Mouse (Mus musculus) kidney, adult 8-10 months (tissue): ENCODE data around the gene Cd248.

Experiments
- DNase-seq, 2 experiments: peaks; one replicate each; pipeline ENCODE4 v3.0.0; 2022

The Cd248 gene

DNA sequence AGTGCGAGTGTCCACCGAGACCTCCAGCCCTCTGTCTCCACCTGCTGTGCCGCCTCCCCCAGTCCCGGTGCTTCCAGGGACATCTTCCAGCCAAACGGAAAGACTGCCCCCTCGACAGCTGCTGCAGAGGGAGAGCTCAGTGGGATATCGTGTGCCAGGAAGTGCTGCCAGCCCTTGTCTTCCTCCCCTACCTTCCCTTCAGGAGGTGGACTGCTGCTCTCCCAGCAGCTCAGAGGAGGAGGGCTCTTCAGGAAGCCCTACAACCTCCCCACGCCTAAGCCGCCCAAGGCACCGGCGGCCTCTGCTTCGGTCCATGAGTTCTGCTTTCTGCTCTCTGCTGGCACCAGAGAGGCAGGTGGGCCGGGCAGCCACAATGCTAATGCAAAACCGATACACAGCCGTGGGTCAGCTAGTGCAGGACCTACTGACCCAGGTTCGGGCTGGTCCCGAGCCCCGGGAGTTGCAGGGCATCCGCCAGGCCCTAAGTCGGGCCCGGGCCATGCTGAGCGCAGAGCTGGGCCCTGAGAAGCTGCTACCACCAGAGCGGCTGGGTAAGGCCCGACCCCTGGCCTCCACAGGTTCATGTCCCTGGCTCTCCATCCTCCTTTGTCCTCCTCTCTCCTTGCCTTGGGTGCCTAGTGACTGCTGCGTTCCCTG is 15.6 kb upstream of the Cd248 start:
- DNase-seq: no peak

DNA sequence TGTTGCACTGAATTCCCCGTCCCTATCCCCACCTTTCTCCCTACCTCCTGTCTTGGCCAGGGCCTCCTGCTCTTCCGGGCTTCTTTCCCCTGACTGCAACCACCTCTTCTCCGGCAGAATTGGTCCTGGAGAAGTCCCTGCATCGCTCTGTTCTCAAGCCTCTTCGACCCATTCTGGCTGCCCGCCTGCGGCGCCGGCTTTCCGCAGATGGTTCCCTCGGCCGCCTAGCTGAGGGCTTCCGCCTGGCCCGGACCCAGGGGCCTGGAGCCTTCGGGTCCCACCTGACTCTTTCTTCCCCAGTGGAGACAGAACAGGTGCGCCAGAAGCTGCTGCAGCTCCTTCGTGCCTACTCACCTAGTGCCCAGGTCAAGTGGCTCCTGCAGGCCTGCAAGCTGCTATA is 15.0 kb upstream of the Cd248 start:
- no peak for DNase-seq

DNA sequence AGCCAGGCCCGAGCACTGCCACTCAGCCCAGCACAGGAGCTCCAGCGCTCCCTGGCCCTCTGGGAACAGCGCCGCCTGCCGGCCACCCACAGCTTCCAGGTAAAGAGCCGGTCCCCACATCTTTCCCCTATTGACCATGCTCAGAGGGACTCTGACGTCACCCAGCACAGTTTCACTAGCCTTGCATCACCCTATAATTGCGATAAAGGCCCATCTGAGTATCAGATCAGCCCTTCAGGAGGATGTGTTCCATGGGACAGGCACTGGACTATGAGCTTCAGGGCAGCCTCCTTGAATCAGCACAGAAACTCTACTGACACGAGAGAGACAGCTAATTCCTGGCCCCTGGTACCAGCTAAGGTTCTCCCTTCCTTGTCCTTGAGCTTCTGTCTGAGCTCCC is 14.0 kb upstream of the Cd248 start:
- peak in 1 of 2 experiments; percentile 38 for DNase-seq

DNA sequence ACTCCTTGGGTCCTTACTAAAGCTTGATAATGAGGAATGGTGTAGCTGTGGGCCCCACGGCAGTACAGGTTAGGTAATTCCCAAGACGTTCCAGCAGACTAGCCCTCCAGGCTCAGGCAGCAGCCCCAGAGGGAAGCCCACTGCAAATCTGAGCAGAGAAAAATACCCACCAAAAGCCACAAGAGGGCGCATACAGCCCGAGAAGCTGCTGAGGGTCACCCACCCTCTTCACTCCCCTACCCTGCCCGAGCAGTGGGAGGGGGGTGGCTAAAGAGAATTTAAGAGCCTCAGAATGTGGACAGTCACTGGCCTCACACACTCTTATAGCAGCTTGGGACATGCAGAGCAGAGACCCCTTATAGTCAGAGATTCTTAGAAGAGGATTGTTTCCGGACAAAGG is 11.6 kb upstream of the Cd248 start:
- peak in 1 of 2 experiments; percentile 20 for DNase-seq

DNA sequence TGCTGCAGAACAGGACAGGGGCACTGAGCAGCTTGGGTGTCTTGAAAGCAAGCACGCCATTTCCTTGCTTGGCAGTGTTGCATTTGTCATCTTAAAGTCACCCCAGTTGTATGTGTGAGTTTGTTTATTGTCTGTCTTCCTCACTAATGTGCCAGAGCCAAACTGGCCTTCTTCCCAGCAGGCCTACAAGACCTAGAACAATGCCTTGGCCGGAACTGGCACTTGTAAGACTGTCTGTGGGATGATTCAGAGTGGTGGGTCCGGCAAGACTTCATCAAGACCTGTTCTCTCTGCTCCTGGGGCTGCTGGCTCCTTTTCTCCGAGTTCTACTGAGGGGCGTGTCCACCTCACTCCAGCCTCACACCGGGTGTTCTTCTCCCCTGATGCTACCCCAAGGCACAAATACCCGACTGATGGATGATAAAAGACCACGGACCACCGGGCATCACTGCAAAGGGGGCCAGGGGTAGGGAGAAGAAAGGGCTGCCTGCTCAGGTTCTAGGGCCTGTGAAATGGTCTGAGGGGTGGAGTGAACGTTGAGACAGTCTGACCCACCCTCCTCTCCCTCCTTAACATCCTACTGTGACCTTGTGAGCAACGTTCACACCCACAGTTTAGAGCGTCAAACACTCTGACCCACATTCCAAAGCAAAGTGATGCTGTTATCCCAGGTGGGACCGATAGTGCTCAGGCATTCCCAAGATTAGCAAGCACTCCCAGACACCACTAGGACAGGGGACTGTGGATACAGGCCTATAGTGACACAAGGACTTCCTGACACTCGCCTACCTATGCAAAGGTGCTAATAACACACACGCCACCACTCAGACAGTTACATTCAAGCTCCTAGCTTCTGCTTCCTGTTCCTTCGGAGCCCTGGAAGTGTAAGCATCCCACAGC is 9.8 kb upstream of the Cd248 start:
- no peak for DNase-seq

DNA sequence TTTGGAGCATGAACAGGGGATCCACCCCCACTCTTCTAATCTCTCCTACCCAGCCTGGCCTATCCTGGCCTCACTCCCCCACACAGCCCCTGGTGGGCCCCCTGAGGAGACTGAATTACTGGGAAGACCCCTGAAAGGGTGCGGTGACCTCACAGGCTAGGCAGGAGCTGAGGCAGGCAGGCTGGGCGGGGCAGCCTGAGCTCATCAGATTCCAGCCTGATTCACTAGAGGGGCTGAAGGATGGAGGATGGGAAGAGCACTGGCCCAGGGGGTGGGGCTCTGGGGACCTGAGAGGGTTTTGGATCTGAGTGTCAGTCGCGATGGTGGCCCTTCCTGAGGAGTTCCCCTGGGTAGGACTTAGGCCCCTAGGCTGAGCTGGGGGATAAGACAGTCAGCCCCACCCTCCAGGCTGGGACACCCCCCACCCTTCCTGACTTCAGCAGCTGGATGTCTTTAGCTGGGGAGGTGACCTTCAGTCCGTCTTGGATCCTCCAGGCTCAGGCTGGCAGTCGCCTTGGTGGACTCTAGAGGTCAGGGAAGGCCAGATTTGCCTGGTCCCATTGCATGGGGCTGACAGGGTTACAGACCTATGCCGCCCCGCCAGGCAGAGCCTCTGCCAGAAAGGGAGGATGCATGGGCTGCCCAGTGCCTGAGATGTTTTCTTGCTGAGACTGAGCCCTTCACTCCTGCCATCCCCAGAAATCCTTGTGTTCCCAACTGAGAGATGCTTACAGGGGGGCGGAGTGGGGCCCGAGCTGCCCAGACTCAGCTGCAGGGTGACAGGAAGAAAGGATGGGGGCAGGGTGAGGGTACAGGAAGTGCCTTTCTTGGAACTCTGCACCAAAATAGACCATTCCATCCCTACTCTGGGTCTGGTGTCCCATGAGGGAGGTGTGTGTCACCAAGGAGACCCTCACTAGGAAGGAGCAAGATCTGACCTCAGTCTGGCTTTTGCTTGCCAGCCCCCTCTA is 8.8 kb upstream of the Cd248 start:
- DNase-seq: no peak

DNA sequence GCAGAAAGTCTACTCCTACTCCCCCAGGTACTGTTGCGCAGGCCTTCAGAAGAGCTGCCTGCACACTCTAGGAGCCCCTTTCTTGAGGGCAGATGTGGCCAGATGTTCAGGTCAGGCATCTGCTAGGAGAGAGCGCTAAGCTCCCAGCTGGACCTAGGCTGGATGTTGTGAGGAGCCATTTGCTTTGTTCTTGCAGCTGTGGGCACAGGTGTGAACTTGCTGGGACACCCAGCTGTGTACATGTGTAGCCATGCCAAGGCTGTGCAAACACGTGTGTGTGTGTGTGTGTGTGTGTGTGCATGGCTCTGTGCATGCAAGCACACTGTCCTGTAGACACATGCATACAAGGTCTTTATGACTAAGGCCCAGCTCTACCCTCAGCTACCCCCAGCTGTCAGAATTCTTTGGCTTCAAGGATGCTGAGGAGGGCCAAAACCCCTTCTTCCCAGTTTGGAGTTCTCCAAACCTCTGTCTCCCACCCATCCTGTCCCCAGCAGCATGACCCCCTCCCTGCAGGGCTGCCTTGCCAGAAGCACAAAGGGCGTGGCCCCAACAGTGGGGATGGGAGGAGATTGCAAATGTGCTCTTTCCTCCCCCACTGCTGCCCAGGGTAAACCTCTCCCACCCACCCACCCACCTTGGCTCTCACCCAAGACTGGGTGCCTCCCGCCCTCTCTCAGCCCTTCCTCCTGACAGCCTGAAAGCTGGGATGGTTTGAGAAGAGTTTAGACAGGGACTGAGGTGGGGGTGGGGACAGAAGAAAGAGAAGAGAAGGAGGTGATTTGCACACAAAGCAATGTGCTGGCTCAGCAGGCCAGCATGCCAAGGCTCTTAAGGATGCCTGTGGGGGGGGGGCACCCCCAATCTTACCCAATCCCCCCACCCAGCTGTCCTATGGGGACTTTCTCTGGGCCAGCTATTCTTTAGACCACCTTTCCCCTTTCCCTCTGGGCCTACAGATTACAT is 7.2 kb upstream of the Cd248 start:
- DNase-seq: no peak

DNA sequence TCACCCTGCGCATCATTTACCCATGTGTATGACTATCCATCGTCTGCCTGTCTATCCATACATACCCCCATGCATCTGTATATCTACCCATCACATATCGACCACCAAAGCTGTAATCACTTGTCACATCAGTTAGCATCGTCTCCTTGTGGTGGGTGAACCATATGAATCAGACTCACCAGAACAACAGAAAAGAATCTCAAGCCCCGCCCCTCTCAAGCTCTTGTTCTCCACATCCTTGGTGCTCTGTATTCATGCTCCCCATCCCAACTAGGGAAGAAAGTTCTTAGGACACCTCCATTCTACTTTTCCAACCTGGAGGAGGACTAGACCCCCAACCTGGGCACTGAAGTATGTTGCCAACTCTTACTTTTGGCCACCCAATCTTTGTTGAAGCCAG is 5.8 kb upstream of the Cd248 start:
- DNase-seq: no peak

DNA sequence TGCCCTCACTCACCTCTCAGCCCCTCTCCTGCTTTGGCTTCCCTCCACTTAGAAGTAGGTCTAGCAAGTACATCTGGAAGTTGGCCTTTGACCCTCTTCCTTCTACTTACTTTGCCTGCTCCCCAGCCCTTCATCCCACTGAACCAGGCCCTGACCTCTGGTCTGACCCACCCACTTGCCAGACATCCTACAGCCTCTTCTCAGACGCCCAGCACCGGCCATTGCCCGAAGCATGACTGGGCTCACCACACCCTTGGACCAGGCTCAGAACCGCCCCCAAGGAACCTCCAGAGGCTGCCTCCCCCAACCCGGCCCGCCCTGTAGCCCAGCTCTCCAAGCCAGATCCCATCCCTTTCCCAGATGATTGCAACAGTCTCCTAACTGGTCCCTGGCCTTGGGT is 5.4 kb upstream of the Cd248 start:
- DNase-seq: no peak

DNA sequence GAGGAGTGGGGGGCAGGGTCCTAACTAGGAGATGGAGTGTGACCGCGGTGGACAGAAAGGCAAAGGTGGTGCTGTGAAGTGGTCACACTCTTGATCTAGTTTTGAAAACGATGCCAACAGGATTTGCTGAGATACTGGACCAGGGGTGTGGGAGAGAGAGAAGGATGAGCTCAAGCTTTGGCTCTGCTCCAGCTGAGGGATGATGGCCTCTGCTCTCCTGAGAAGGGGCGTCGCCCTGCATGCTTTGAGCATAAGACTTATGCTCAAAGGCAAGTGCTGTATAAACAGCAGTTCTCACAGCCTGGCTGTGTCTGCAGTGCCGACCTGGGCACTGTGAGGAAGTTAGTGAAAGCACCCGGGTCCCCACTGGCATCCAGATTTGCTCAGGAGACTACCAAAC is 2.8 kb upstream of the Cd248 start:
- no peak for DNase-seq

DNA sequence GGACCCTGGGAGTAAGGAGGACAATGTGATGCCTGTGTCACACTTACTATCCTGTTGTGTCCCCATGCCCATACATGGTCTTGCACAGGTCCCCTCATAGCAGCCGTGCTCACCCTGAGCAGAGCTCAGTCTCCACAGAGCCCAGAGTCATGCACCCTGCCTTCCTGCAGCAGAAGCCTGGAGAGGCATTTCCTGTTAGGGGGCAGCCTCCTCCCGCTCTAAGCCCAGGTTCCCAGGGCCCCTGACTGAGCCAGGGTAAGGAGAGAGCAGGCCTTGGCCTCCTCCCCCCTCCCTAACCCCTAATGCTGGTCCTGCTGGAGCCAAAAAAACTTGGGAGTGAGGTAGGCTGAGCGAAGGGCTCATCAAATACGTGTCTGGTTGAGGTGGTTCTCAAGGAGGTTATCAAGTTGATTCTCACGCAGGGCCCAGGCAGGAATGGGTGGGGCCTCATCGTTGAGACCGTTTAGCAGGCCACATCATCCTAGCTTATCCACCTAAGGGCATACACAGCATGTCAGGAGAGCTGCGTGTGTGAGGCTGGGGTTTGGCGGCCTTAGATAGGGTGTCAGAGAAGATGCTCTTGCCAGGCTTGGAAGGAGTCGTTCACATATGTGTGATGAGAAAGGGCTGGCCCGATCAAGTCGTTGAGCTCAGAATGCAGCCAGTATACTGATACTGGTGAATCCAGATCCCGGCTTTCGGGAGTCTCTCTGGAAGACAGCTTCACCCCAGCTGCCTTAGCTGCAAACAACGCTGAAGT is 658 bp upstream of the Cd248 start:
- no peak for DNase-seq

DNA sequence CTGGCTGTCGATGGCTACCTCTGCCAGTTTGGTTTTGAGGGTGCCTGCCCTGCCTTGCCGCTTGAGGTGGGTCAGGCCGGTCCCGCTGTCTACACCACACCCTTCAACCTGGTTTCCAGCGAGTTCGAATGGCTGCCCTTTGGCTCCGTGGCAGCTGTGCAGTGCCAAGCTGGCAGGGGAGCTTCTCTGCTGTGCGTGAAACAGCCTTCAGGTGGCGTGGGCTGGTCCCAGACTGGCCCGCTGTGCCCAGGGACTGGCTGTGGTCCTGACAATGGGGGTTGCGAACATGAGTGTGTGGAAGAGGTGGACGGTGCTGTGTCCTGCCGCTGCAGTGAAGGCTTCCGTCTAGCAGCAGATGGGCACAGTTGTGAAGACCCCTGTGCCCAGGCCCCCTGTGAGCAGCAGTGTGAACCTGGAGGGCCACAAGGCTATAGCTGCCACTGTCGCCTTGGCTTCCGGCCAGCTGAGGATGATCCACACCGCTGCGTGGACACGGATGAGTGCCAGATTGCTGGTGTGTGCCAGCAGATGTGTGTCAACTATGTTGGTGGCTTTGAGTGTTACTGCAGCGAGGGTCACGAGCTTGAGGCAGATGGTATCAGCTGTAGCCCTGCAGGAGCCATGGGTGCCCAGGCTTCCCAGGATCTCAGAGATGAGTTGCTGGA is 824 bp downstream of the Cd248 start:
- DNase-seq: no peak

DNA sequence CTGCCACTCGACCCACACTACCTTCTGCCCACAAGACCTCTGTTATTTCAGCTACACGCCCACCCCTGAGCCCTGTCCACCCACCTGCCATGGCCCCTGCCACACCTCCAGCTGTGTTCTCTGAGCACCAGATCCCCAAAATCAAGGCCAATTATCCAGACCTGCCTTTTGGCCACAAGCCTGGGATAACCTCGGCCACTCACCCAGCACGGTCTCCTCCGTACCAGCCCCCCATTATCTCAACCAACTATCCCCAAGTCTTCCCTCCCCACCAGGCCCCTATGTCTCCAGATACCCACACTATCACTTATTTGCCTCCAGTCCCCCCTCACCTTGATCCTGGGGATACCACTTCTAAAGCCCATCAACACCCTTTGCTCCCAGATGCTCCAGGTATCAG is 1.6 kb downstream of the Cd248 start:
- DNase-seq: no peak

DNA sequence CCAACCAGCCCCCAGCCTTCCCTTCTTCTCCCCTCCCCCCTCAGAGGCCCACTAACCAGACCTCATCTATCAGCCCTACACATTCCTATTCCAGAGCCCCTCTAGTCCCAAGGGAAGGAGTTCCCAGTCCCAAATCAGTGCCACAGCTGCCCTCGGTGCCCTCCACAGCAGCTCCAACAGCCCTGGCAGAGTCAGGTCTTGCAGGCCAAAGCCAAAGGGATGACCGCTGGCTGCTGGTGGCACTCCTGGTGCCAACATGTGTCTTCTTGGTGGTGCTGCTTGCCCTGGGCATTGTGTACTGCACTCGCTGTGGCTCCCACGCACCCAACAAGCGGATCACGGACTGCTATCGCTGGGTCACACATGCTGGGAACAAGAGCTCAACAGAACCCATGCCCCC is 2.1 kb downstream of the Cd248 start:
- no peak for DNase-seq

DNA sequence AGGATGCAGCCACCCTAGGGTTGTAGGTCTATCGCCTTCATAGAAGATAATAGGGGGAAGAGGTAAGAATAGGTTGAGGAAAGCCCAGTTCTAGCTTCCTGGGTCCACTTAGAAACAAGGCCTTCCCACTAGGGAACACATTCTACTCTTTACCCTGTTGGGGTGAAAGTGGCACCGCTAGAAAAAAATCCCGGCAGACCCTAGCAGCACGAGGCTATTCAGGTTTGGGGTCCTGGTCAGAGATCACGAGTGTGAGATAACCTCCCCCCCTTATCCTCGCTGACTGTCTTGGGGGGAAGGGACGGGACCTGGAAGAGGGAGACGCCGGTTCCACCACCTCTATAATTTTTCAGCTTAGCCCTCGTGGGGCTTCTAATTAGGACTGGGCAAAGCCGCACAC is 3.2 kb downstream of the Cd248 start:
- no peak for DNase-seq

DNA sequence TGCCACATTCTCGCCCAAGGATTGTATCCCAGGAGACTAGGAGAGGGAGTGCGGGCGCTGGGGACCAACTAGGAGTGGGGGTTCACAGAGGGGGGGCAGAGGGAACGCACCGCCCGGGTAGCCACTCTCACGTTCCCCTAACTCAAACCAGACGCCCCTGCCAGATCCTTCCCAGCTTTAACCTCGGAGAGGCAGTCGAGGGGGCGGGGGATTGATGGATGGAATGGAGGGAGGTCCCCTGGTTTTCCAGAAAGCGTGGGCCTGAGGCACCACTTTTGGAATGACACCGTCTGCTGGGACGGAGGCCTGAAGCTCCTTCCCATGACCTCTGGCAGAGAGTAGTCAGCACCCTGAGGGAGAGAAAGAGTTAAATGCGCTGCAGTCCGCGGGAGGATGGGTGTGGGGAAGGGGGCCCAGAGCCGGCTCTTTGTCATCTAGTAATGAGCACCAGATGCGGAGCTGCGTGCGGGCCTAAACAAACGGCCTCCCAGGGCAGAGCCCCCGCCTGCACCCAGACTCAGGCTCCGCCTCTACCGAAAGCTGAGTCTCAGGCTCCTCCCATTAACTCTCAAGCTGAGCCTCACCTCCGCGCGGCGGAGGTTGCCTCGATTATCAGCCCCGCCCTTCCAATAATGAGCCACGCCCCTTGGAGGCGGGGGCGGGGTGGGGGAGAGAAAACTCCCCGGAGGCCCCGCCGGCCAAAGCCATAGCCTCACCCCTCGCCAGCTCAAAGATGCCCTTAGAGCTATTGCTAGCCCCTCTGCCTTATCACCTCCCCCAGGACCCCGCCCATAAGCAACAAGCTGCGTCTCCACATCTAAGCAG is 3.9 kb downstream of the Cd248 start:
- DNase-seq: peak; percentile 72 to 79

DNA sequence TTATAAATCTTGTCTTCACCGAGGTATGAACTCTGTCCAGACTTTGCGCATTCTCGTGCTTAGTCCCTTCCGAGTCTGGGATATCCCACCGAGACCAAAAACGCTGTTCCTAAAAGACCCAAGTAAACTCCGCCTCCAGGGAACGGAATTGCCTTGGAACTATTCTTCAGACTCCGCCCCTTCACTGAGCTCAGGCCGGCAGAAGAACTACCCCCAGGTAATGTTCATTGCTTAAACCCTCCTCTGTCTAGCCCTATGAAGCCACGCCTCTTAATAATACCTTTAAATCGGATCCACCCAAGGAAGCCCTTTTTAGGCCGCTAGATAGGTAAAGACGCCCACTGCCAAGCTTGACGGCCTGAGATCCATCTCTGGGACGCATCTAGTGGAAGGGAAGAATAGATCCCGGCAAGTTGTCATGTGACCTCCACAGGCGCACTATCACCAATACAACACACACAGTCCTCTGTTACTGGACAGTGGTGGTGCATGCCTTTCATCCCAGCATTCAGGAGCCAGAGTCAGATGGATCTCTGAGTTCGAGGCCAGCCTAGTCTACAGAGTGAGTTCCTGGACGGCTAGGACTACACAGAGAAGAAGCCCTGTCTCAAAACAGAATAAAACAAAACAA is 4.6 kb downstream of the Cd248 start:
- no peak for DNase-seq

DNA sequence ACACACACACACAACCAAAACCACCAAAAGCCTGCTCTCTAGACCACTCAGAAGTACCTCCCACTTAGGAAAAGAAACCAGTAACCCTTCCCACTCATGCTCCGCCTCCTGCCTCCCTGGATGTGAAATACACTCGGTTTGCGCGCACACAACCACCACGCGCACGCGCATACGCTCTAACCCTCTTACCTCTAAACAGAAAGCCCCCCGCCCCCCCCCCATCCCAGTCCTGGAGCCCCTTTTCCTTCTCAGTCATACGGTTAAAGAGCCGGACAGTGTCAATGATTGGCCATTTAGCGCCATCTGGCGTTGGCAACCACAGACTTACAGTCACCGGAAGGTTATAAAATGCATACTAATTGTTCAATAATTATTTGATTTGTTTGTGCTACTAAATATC is 5.2 kb downstream of the Cd248 start:
- DNase-seq: peak in 1 of 2 experiments; percentile 64

DNA sequence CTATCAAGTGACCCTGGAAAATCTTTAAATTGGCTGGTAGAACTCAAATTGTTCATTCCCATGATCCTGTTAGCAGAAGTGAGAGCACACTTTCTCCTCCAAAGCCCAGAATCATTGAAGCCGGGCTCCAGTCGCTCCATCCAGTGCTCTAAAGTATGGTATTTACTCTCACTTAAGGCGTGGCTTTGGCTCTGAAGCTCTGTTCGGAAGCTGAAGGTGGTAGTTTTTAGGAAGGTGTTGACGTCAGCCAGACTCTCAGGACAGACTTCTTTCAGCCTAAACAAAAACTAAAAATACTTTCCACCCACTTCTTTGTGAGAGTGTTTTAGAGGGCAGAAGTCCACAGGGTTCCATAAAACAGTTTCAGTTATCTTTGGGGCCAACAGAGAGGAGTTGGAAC is 5.6 kb downstream of the Cd248 start:
- DNase-seq: no peak
